Mouse (Mus musculus) heart, postnatal 0 days (tissue): Measurements from ENCODE around the gene Pgap3. TPM values are rescaled to one million over a fixed set of nuclear protein-coding genes. Genes with fewer than 3 reads are reported as not detected.
A peak's percentile ranks its signal among the peaks of the same experiment; 100 is the strongest.

Source experiments
- ATAC-seq: fragments of 200-750 bp; cut with Nextera tagmentation; 2 replicates; pipeline ENCODE4 v1.8.0; 2017; ENCODE audit warnings: low read depth, moderate number of reproducible peaks, moderate library complexity; ENCODE audit not compliant: insufficient read depth
- DNase-seq: peaks from one replicate; pipeline ENCODE4 v3.0.0-alpha.2; 2016; ENCODE audit warnings: low spot score
- H3K27ac ChIP-seq: fragments of 300-500 bp; sonication (generic); 2 replicates; pipeline ENCODE4 v1.5.1; 2014; ENCODE audit warnings: low read depth, mild to moderate bottlenecking
- H3K27me3 ChIP-seq: fragments of 300-500 bp; sonication (generic); 2 replicates; pipeline ENCODE4 v1.6.1; 2014; ENCODE audit warnings: low read length, mixed read lengths; ENCODE audit not compliant: control insufficient read depth, insufficient read depth
- H3K36me3 ChIP-seq: fragments of 300-500 bp; sonication (generic); replicated peaks from 2 replicates; pipeline ENCODE4 v1.6.1; 2014; ENCODE audit warnings: low read length, mixed read lengths; ENCODE audit not compliant: control insufficient read depth, insufficient read depth
- H3K4me1 ChIP-seq: fragments of 300-500 bp; sonication (generic); 2 replicates; pipeline ENCODE4 v1.6.1; 2014; ENCODE audit warnings: antibody characterized with exemption; ENCODE audit not compliant: control insufficient read depth, insufficient read depth
- H3K4me2 ChIP-seq: fragments of 300-500 bp; sonication (generic); 2 replicates; pipeline ENCODE4 v1.6.1; 2014; ENCODE audit warnings: low read depth, mild to moderate bottlenecking, low read length, moderate library complexity
- H3K4me3 ChIP-seq: fragments of 300-500 bp; sonication (generic); 2 replicates; pipeline ENCODE4 v1.5.1; 2014; ENCODE audit warnings: low read depth, low read length
- H3K9ac ChIP-seq: fragments of 300-500 bp; sonication (generic); replicated peaks from 2 replicates; pipeline ENCODE4 v1.6.1; 2014; ENCODE audit warnings: low read depth, low read length, mixed read lengths
- H3K9me3 ChIP-seq: fragments of 300-500 bp; sonication (generic); replicated peaks from 2 replicates; pipeline ENCODE4 v1.6.1; 2016; ENCODE audit warnings: low read length; ENCODE audit not compliant: control insufficient read depth
- CTCF ChIP-seq: IDR thresholded peaks from 2 replicates; pipeline ENCODE4 v1.5.1; 2016; ENCODE audit warnings: antibody characterized with exemption, control low read depth, low read depth
- EP300 ChIP-seq: IDR thresholded peaks from 2 replicates; pipeline ENCODE4 v1.6.1; 2016; ENCODE audit warnings: antibody characterized with exemption, low read depth
- WGBS: fragments of 180-500 bp; shearing (Covaris S2); extraction: QIAGEN DNeasy Blood & Tissue Kit; methylation state at CpG from one replicate; pipeline ENCODE4 v1.1.7; 2014; 5-methylcytosine and 5-hydroxymethylcytosine counted together
- polyA plus RNA-seq: library from polyadenylated mRNA; unstranded; fragments of >200 nt; fragmentation: Nextera tagmentation; extraction: Ambion mirVana; gene quantifications from 2 replicates; pipeline ENCODE4 v1.2.1, GENCODE M21; 2015
- total RNA-seq: library from RNA; depleted of rRNA; stranded (reverse); fragments of >200 nt; gene quantifications from 2 replicates; pipeline ENCODE4 v1.2.3, GENCODE M21; 2014; ENCODE audit warnings: low replicate concordance

Gene Pgap3
- total and polyA plus RNA-seq, 2 experiments from 2014 or later, result 18.2 to 35.7 TPM

- no peak for DNase-seq
- WGBS, result 65% methylated on average over 10 of the region's 10 CpGs
- H3K4me2 ChIP-seq, result no peak overlapping the region
- H3K9me3 ChIP-seq, result no peaks in the 10 kb centered on the region
- TF ChIP-seq CTCF, result no peak
- no peak for TF ChIP-seq EP300
- no peak overlapping the region for H3K27ac ChIP-seq
- H3K9ac ChIP-seq, result no peak overlapping the region
- ATAC-seq, result no peak
- no peak overlapping the region for H3K4me3 ChIP-seq
- peaks cover 49% of the 10 kb centered on the region for H3K36me3 ChIP-seq
- peaks cover 12% of the 10 kb centered on the region for H3K4me1 ChIP-seq
- H3K27me3 ChIP-seq, result no peaks in the 10 kb centered on the region
Observed at GRCm38 (mm10) chr11:98418939-98419547, 18.8 kb upstream of the Pgap3 start.

GRCm38 (mm10) chr11:98418273-98418672 lies 18.0 kb upstream of the Pgap3 start:
- Histone ChIP-seq H3K27me3 (no peaks in the 10 kb centered on the region), H3K4me1 (peaks cover 19% of the 10 kb centered on the region), H3K9ac (no peak overlapping the region), H3K27ac (no peak overlapping the region), H3K4me2 (no peak overlapping the region), H3K4me3 (no peak overlapping the region), H3K9me3 (no peaks in the 10 kb centered on the region), H3K36me3 (peaks cover 41% of the 10 kb centered on the region)
- 30% methylated on average over 4 of the region's 6 CpGs for WGBS
- no peak for DNase-seq
- ATAC-seq, result no peak
- TF ChIP-seq CTCF, result no peak
- TF ChIP-seq EP300, result no peak

- no peak for DNase-seq
- ATAC-seq, result no peak
- Histone ChIP-seq H3K4me1 (peaks cover 19% of the 10 kb centered on the region), H3K27ac (no peak overlapping the region), H3K9ac (no peak overlapping the region), H3K36me3 (peaks cover 30% of the 10 kb centered on the region), H3K4me3 (no peak overlapping the region), H3K9me3 (no peaks in the 10 kb centered on the region), H3K4me2 (no peak overlapping the region), H3K27me3 (no peaks in the 10 kb centered on the region)
- WGBS, result 93% methylated on average over 1 of the region's 1 CpGs
- TF ChIP-seq EP300, result no peak
- no peak for TF ChIP-seq CTCF
Observed at GRCm38 (mm10) chr11:98417074-98417473, 16.8 kb upstream of the Pgap3 start.

GRCm38 (mm10) chr11:98414162-98414561 lies 13.9 kb upstream of the Pgap3 start:
- TF ChIP-seq CTCF (no peak), EP300 (no peak)
- peaks cover 33% of the 10 kb centered on the region for H3K4me1 ChIP-seq
- DNase-seq, result no peak
- H3K4me2 ChIP-seq, result peak overlapping the region; percentile 88
- WGBS, result 19% methylated on average over 2 of the region's 2 CpGs
- ATAC-seq, result no peak
- H3K9me3 ChIP-seq, result no peaks in the 10 kb centered on the region
- no peaks in the 10 kb centered on the region for H3K27me3 ChIP-seq
- peak overlapping the region; percentile 86; the same call in 1 of the 2 replicates for H3K9ac ChIP-seq
- H3K36me3 ChIP-seq, result 0 out of 2 replicates have a peak, but pooled peaks cover 4% of the 10 kb centered on the region
- 0 out of 2 replicates have a peak overlapping the region, but pooled peaks have one; percentile 91 for H3K27ac ChIP-seq
- H3K4me3 ChIP-seq, result peak overlapping the region; percentile 88

- 17% methylated on average over 7 of the region's 7 CpGs for whole genome bisulfite sequencing
- peak overlapping the region; percentile 88 for H3K4me3 ChIP-seq
- no peak for ATAC-seq
- no peak for TF ChIP-seq EP300
- TF ChIP-seq CTCF, result no peak
- DNase-seq, result no peak
- H3K4me1 ChIP-seq, result peaks cover 36% of the 10 kb centered on the region
- peak overlapping the region; percentile 86 for H3K9ac ChIP-seq
- no peaks in the 10 kb centered on the region for H3K9me3 ChIP-seq
- H3K27ac ChIP-seq, result peak overlapping the region; percentile 91; the same call in 1 of the 2 replicates
- H3K36me3 ChIP-seq, result no peaks in the 10 kb centered on the region
- H3K27me3 ChIP-seq, result no peaks in the 10 kb centered on the region
- peak overlapping the region; percentile 88 for H3K4me2 ChIP-seq
Observed at GRCm38 (mm10) chr11:98413731-98414130, 13.4 kb upstream of the Pgap3 start.

GRCm38 (mm10) chr11:98412797-98413301 lies 12.6 kb upstream of the Pgap3 start:
- H3K9ac ChIP-seq, result peak overlapping the region; percentile 86
- H3K36me3 ChIP-seq, result no peaks in the 10 kb centered on the region
- DNase-seq (no peak), ATAC-seq (peak; percentile 34)
- H3K9me3 ChIP-seq, result no peaks in the 10 kb centered on the region
- peak overlapping the region; percentile 88 for H3K4me3 ChIP-seq
- TF ChIP-seq EP300 (no peak), CTCF (no peak)
- no peaks in the 10 kb centered on the region for H3K27me3 ChIP-seq
- 0% methylated on average over 32 of the region's 40 CpGs for WGBS
- peaks cover 29% of the 10 kb centered on the region for H3K4me1 ChIP-seq
- peak overlapping the region; percentile 91 for H3K27ac ChIP-seq
- peak overlapping the region; percentile 88 for H3K4me2 ChIP-seq
